27 mouse cellular contexts compared by ENCODE assay signal in genomic region chr4:64874521-64874920, GRCm38 (mm10).
DNase-seq lines count a peak whose midpoint lies in the region; ATAC-seq and TF ChIP-seq lines count a peak whose summit lies in the region.
"Had no signal": no experiment of that assay in that cellular context is flagged by ENCODE, and none has a peak within 500 bp of the region (broad histone marks: within the 10 kb centered on the region; RNA-seq: fewer than 3 reads in every experiment).

No protein-coding gene starts in this region.

- no peaks in the 10 kb centered on the region for H3K36me3 ChIP-seq in midbrain, postnatal 0 days (ENCODE audit: insufficient read depth, low read length)
- H3K36me3 ChIP-seq: embryonic facial prominence, embryonic 12.5 days; forebrain, embryonic 15.5 days; heart, embryonic 13.5 days; limb, embryonic 12.5 days; midbrain, embryonic 12.5 days had no signal

- 78% methylated on average over 2 of the region's 2 CpGs for WGBS in midbrain, postnatal 0 days

- H3K9me3 ChIP-seq in midbrain, postnatal 0 days (ENCODE audit: low read length), result no peaks in the 10 kb centered on the region
- H3K9me3 ChIP-seq: embryonic facial prominence, embryonic 12.5 days; forebrain, embryonic 15.5 days; heart, embryonic 13.5 days; limb, embryonic 12.5 days; megakaryocyte, embryonic 14.5 days; midbrain, embryonic 12.5 days had no signal

- no peak overlapping the region for H3K27ac ChIP-seq in midbrain, postnatal 0 days (ENCODE audit: low read depth, low read length)
- H3K27ac ChIP-seq: embryonic facial prominence, embryonic 12.5 days; forebrain, embryonic 15.5 days; heart, adult 2 months; heart, embryonic 13.5 days; kidney, postnatal 0 days; limb, embryonic 12.5 days; midbrain, embryonic 12.5 days had no signal

- no peaks in the 10 kb centered on the region for H3K4me1 ChIP-seq in midbrain, postnatal 0 days (ENCODE audit: insufficient read depth, low read length)
- H3K4me1 ChIP-seq: embryonic facial prominence, embryonic 12.5 days; forebrain, embryonic 15.5 days; heart, embryonic 13.5 days; limb, embryonic 12.5 days; megakaryocyte, embryonic 14.5 days; midbrain, embryonic 12.5 days had no signal

- H3K4me2 ChIP-seq in midbrain, postnatal 0 days (ENCODE audit: low read depth, low read length, poor library complexity, severe bottlenecking), result no peak overlapping the region
- H3K4me2 ChIP-seq: embryonic facial prominence, embryonic 12.5 days; forebrain, embryonic 15.5 days; heart, embryonic 13.5 days; limb, embryonic 12.5 days; liver, embryonic 11.5 days; midbrain, embryonic 12.5 days had no signal

- H3K4me3 ChIP-seq in midbrain, postnatal 0 days (ENCODE audit: low read depth, low read length), result no peak overlapping the region
- H3K4me3 ChIP-seq: embryonic facial prominence, embryonic 12.5 days; forebrain, embryonic 15.5 days; heart, adult 2 months; heart, embryonic 13.5 days; limb, embryonic 12.5 days; megakaryocyte, embryonic 14.5 days; midbrain, embryonic 12.5 days had no signal

- DNase-seq in heart, adult 11 months, result peak; percentile 82
- no peak for DNase-seq in heart, postnatal 4 days
- DNase-seq in kidney, postnatal 25 days, result peak; percentile 9 to 35
- DNase-seq in kidney, adult 18-20 months, result no peak
- DNase-seq in NIH3T3 (ENCODE audit: low read depth), result peak; percentile 46
- DNase-seq in lung, postnatal 10 days, result peak; percentile 4
- DNase-seq in adrenal gland, postnatal 36 days, result no peak
- no peak for DNase-seq in midbrain, postnatal 0 days (ENCODE audit: low spot score)
- DNase-seq: adrenal gland, postnatal 10 days; cerebellum, adult 11-12 months; cerebellum, adult 9-11 months; embryo, embryonic 11 days; gastrocnemius, postnatal 36 days; heart, postnatal 14 days; liver, postnatal 0 days; thymus, postnatal 4 days had no signal

- no peak overlapping the region for H3K9ac ChIP-seq in midbrain, postnatal 0 days (replicated peaks; ENCODE audit: low read length, poor library complexity, severe bottlenecking)
- H3K9ac ChIP-seq: embryonic facial prominence, embryonic 12.5 days; forebrain, embryonic 15.5 days; heart, embryonic 13.5 days; limb, embryonic 12.5 days; liver, postnatal 0 days; midbrain, embryonic 12.5 days had no signal

- TF ChIP-seq CTCF in midbrain, postnatal 0 days (IDR thresholded peaks at IDR 0.05), result no peak

- H3K27me3 ChIP-seq in midbrain, postnatal 0 days (ENCODE audit: insufficient read depth, low read length), result no peaks in the 10 kb centered on the region
- H3K27me3 ChIP-seq: CH12.LX; embryonic facial prominence, embryonic 12.5 days; forebrain, embryonic 15.5 days; heart, embryonic 13.5 days; limb, embryonic 12.5 days; megakaryocyte, embryonic 14.5 days; midbrain, embryonic 12.5 days had no signal

- ATAC-seq in midbrain, postnatal 0 days (ENCODE audit: low FRiP score), result no peak
- ATAC-seq: forebrain, embryonic 15.5 days; hindbrain, embryonic 16.5 days; liver, postnatal 0 days had no signal

Comparison
In these comparisons a context has a peak if more than half of its experiments do, and no peak if none do; other contexts are left out.
1. DNase-seq: peak in heart, adult 11 months (single experiment), kidney, postnatal 25 days (2 of 2), NIH3T3 (single experiment) and lung, postnatal 10 days (single experiment); none in heart, postnatal 4 days (single experiment), kidney, adult 18-20 months (single experiment), adrenal gland, postnatal 36 days (0 of 2) and midbrain, postnatal 0 days (single experiment).